Mouse (Mus musculus) ES-Bruce4 (cell line): ENCODE data around the gene Smox. TPM values are rescaled to one million over a fixed set of nuclear protein-coding genes. Genes with fewer than 3 reads are reported as not detected.

Source experiments
- H3K27ac ChIP-seq: 2 replicates; pipeline ENCODE4 v1.5.1; 2012; ENCODE audit warnings: low read length, inconsistent platforms; ENCODE audit not compliant: insufficient read depth
- H3K27me3 ChIP-seq: 2 replicates; pipeline ENCODE4 v1.6.1; 2012; ENCODE audit warnings: mild to moderate bottlenecking, low read length, inconsistent platforms; ENCODE audit not compliant: control insufficient read depth, poor library complexity, insufficient read depth, severe bottlenecking
- H3K36me3 ChIP-seq: 2 replicates; pipeline ENCODE4 v1.6.1; 2012; ENCODE audit warnings: inconsistent platforms, mild to moderate bottlenecking, low read length, moderate library complexity; ENCODE audit not compliant: control insufficient read depth, poor library complexity, insufficient read depth, severe bottlenecking
- H3K4me1 ChIP-seq: one replicate; pipeline ENCODE4 v1.8.1; 2011; ENCODE audit warnings: low read length; ENCODE audit not compliant: control insufficient read depth, insufficient read depth
- H3K4me3 ChIP-seq: 2 replicates; pipeline ENCODE4 v1.5.1; 2011; ENCODE audit warnings: low read depth, mild to moderate bottlenecking, low read length
- H3K9ac ChIP-seq: 2 replicates; pipeline ENCODE4 v1.6.1; 2012; ENCODE audit warnings: low read depth, mild to moderate bottlenecking, inconsistent platforms; ENCODE audit not compliant: poor library complexity, severe bottlenecking
- H3K9me3 ChIP-seq: replicated peaks from 2 replicates; pipeline ENCODE4 v1.6.1; 2012; ENCODE audit warnings: mild to moderate bottlenecking, low read length, inconsistent platforms; ENCODE audit not compliant: control insufficient read depth, poor library complexity, insufficient read depth, severe bottlenecking
- CTCF ChIP-seq: IDR thresholded peaks from one replicate; pipeline ENCODE4 v1.8.1; 2011; ENCODE audit warnings: low read depth, low read length
- EP300 ChIP-seq: IDR thresholded peaks from 2 replicates; pipeline ENCODE4 v1.6.1; 2011; ENCODE audit warnings: low read depth, low read length; ENCODE audit not compliant: insufficient read depth
- POLR2A ChIP-seq: IDR thresholded peaks from one replicate; pipeline ENCODE4 v1.8.1; 2011; ENCODE audit warnings: low read length; ENCODE audit not compliant: insufficient read depth
- polyA plus RNA-seq: library from polyadenylated mRNA; stranded (reverse); fragments of >200 nt; gene quantifications from 2 replicates; pipeline ENCODE4 v1.2.4, GENCODE M21; 2011; ENCODE audit warnings: low read depth; ENCODE audit not compliant: missing spikeins, insufficient read depth, insufficient read length

Smox gene
- polyA plus RNA-seq = 18.2 and 20.2 TPM in 2 replicates

DNA sequence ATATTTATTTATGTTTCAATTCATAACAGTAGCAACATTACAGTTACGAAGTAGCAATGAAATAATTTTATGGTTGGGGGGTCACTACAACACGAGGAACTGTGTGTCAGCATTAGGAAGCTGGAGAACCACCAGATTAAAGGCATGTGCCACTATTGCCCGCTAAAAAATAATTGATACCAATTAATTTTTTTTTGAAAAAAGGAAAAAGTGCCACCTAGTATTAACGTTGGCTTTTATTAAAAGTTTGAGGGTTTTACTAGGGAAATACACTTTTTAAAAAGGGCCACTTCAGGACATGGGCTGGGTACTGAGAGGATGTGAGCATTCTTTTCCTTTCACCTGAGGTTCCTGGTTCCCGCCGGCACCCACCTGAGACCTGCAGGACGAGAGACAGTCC is at the start of gene Smox:
TSS of gene Smox (plus strand) at position 301 of the 400 bp plus-strand sequence.
- Histone ChIP-seq H3K4me1 (peaks cover 7% of the 10 kb centered on the region), H3K27ac (no peak within 1 kb of the TSS), H3K27me3 (no peaks in the 10 kb centered on the region), H3K4me3 (peak within 1 kb of the TSS; percentile 76), H3K36me3 (no peaks in the 10 kb centered on the region), H3K9me3 (no peaks in the 10 kb centered on the region), H3K9ac (peak within 1 kb of the TSS; percentile 94)
- TF ChIP-seq CTCF = no peak
- TF ChIP-seq POLR2A = no peak
- TF ChIP-seq EP300 = no peak

DNA sequence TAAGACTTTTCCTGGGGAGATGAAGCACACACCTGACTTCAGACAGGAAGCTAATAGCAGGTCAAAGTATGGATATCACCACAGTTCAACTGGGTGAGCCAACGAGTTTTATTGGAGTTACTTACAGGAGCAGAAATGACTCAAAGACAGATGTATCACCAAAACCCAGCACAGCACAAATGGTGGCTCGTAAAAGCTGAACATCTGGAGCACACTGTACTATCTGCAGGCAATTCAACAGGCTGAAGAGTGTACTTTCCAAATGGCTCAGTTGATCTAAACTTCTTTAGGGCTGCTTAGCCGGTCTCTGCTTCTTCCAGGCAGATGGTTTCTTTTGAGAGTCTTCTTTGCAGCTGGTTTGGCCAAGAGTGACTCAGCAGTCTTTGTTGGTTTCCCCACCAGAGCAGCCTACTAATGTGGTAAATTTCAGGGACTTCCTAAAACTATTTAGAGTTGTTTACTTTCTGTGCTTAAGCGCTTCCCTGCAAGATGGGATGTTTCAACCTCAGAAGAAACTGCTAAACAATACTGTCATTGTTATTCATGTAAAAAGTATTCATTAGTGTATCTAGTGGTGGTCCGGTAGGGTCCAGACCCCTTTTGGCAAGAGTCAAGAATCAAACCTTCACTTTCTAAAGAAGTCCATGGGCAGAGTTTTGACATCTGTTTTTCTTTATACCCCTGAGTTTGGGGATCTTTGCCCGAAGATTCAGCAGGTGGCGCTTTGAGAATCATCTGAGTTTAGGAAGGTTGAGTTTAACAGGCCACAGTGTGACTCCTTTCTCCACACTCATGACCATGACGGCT is 48.0 kb upstream of the Smox start:
- no peaks in the 10 kb centered on the region for H3K27me3 ChIP-seq
- H3K4me1 ChIP-seq = no peaks in the 10 kb centered on the region
- no peaks in the 10 kb centered on the region for H3K9me3 ChIP-seq
- H3K27ac ChIP-seq = no peak overlapping the region
- H3K36me3 ChIP-seq = no peaks in the 10 kb centered on the region
- TF ChIP-seq EP300 = no peak
- no peak for TF ChIP-seq POLR2A
- no peak for TF ChIP-seq CTCF
- H3K4me3 ChIP-seq = no peak overlapping the region
- no peak overlapping the region for H3K9ac ChIP-seq

DNA sequence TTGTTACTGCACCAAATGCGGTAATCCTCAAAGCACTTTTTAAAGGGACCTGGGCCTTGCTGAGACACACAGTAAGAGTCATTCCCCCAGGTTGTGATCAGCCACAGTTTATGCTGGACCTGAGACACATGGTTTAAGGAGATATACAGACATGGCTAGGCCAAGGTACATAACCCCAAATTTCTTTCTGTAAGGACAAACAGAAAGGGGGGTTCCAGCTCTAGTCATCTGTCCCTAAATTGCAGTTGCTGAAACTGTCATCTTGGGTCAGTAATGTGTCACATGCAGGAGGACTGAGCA is 47.5 kb upstream of the Smox start:
- Histone ChIP-seq H3K4me1 (no peaks in the 10 kb centered on the region), H3K9me3 (no peaks in the 10 kb centered on the region), H3K27me3 (no peaks in the 10 kb centered on the region), H3K27ac (no peak overlapping the region), H3K4me3 (no peak overlapping the region), H3K9ac (no peak overlapping the region), H3K36me3 (no peaks in the 10 kb centered on the region)
- no peak for TF ChIP-seq POLR2A
- TF ChIP-seq EP300 = no peak
- no peak for TF ChIP-seq CTCF

DNA sequence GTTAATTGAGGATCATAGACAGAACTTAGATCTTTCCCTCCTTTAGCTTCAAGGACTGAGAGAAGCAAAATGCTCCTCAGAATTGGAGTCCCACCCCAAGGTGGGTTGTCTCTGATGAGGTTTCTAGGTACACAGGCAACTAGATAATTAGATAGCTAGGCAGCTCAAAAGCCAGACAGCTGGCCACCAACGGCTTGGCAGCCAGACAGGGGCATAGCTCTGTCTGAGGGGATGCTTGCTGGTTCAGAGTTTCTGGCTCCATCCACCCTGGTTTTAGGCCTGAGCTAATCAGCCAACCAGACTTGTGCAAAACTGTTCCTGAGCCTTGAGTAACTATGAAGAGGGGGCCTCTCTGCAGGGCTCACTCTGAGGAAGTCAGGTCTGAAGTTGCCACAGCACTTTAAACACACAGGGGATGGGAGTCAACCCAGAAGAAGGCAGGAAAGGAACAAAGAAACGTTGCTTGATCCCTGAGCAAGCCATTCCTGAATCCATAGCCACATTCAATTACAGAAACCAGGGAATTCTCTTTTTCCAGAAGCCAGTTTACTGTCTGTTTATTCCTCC is 44.8 kb upstream of the Smox start:
- Histone ChIP-seq H3K9me3 (no peaks in the 10 kb centered on the region), H3K9ac (no peak overlapping the region), H3K4me1 (no peaks in the 10 kb centered on the region), H3K4me3 (no peak overlapping the region), H3K27me3 (no peaks in the 10 kb centered on the region), H3K36me3 (no peaks in the 10 kb centered on the region), H3K27ac (no peak overlapping the region)
- TF ChIP-seq CTCF (no peak), EP300 (no peak), POLR2A (no peak)

DNA sequence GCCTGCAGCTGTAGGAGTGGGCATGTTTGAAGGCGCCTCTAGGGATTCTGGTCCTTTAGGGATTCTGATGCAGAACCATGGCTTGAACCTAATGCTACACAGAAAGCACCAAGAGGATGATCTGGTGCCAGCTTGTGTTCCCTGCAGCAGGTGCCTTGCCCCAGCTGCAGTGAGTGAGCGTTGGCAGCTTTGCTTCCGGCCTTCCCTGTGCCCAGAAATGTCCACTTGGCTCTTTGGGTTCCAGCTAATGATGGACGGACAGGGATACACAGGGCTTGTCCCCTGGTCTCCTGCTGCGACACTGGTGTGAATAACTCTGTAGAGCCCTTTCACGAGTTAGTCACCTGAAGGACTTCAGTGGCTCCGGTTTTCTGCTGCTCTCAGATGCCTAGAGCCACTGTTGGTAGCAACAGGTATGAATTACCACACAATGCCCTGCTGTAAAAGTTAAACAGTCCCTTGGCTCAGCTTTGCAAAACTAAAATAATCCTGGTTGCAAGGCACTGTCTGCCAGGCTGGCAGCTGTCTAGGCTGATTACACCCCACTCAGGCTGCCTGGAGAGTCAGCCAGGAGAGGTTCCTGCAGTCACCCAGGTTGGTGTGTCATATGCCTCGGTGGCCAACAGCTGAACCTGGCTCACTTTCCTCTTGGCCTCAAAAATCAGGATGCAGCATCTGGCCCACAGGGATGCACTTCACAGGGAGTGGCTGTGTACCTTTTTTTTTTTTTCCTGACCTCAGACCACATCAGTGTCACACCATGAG is 43.5 kb upstream of the Smox start:
- Histone ChIP-seq H3K36me3 (no peaks in the 10 kb centered on the region), H3K27me3 (no peaks in the 10 kb centered on the region), H3K4me3 (no peak overlapping the region), H3K27ac (no peak overlapping the region), H3K4me1 (no peaks in the 10 kb centered on the region), H3K9ac (no peak overlapping the region), H3K9me3 (no peaks in the 10 kb centered on the region)
- TF ChIP-seq POLR2A (no peak), CTCF (no peak), EP300 (no peak)

DNA sequence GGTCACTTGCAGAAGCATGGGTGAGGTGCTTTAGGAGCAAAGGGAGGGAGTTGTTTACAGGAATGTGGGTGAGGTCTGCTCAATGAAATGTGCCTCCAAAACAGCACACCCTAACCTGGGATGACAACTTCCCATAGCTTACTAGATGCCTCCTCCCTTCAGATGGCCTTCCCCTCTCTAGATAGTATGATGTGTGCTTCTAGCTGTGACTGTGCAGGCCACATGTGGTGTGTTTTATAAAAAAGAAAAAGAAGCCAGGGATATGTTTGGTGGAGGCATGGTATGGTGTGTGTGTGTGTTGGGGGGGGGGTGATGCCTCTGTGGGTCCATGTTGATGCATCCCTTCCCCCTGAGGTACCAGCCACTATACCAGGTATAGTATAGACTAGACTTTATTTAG is 42.9 kb upstream of the Smox start:
- no peak for TF ChIP-seq POLR2A
- TF ChIP-seq EP300 = no peak
- no peak for TF ChIP-seq CTCF
- Histone ChIP-seq H3K9me3 (no peaks in the 10 kb centered on the region), H3K27me3 (no peaks in the 10 kb centered on the region), H3K4me3 (no peak overlapping the region), H3K36me3 (no peaks in the 10 kb centered on the region), H3K9ac (no peak overlapping the region), H3K27ac (no peak overlapping the region), H3K4me1 (no peaks in the 10 kb centered on the region)
